Mouse (Mus musculus): ENCODE measurements at regions not wholly inside any gene's neighbourhood (a gene's known extent, or its start where the extent isn't known, plus 50 kb on each side); places are given as distances from the start of the nearest gene placed in this dataset.

GRCm38 (mm10) chr9:61713806-61714205 lies 200.5 kb downstream of the Rplp1 start:
- no peak for DNase-seq (ENCODE audit: low spot score in 2 of 2)

- DNase-seq (ENCODE audit: low spot score in 2 of 2): no peak
Observed at GRCm38 (mm10) chr9:61711296-61711695, 203.0 kb downstream of the Rplp1 start.

- no peak for DNase-seq (ENCODE audit: low spot score in 2 of 2)
Observed at GRCm38 (mm10) chr9:61707875-61708274, 206.5 kb downstream of the Rplp1 start.

- no peak for DNase-seq (ENCODE audit: low spot score in 2 of 2)
Observed at GRCm38 (mm10) chr9:61707296-61707695, 207.0 kb downstream of the Rplp1 start.

GRCm38 (mm10) chr9:61706263-61706755 lies 208.0 kb downstream of the Rplp1 start:
- no peak for DNase-seq (ENCODE audit: low spot score in 2 of 2)

- no peak for DNase-seq (ENCODE audit: low spot score in 2 of 2)
Observed at GRCm38 (mm10) chr9:61705586-61706233, 208.6 kb downstream of the Rplp1 start.

GRCm38 (mm10) chr9:61703301-61703700 lies 211.0 kb downstream of the Rplp1 start:
- DNase-seq (ENCODE audit: low spot score in 2 of 2): no peak

GRCm38 (mm10) chr9:61702280-61702966 lies 211.9 kb downstream of the Rplp1 start:
- DNase-seq (ENCODE audit: low spot score in 2 of 2): no peak

- no peak for DNase-seq (ENCODE audit: low spot score in 2 of 2)
Observed at GRCm38 (mm10) chr9:61700576-61700975, 213.8 kb downstream of the Rplp1 start.

- DNase-seq (ENCODE audit: low spot score in 2 of 2): no peak
Observed at GRCm38 (mm10) chr9:61699618-61700017, 214.7 kb downstream of the Rplp1 start.

- peak; percentile 30 to 59 for DNase-seq (ENCODE audit: low spot score in 2 of 2)
Observed at GRCm38 (mm10) chr9:61697959-61698358, 216.4 kb downstream of the Rplp1 start.

- DNase-seq (ENCODE audit: low spot score in 2 of 2): no peak
Observed at GRCm38 (mm10) chr9:61696831-61697230, 217.5 kb downstream of the Rplp1 start.

GRCm38 (mm10) chr9:61695821-61696220 lies 218.5 kb downstream of the Rplp1 start:
- no peak for DNase-seq (ENCODE audit: low spot score in 2 of 2)

GRCm38 (mm10) chr9:61695381-61695791 lies 219.0 kb downstream of the Rplp1 start:
- peak in 1 of 2 experiments; percentile 28 for DNase-seq (ENCODE audit: low spot score in 2 of 2)

- DNase-seq (ENCODE audit: low spot score in 2 of 2): no peak
Observed at GRCm38 (mm10) chr9:61694206-61694605, 220.1 kb downstream of the Rplp1 start.

- no peak for DNase-seq (ENCODE audit: low spot score in 2 of 2)
Observed at GRCm38 (mm10) chr9:61690786-61691185, 223.6 kb downstream of the Rplp1 start.

- no peak for DNase-seq (ENCODE audit: low spot score in 2 of 2)
Observed at GRCm38 (mm10) chr9:61689939-61690338, 224.4 kb downstream of the Rplp1 start.

GRCm38 (mm10) chr9:61689516-61689915 lies 224.8 kb downstream of the Rplp1 start:
- DNase-seq (ENCODE audit: low spot score in 2 of 2): no peak

- DNase-seq (ENCODE audit: low spot score in 2 of 2): no peak
Observed at GRCm38 (mm10) chr9:61683557-61683956, 230.8 kb downstream of the Rplp1 start.

- DNase-seq (ENCODE audit: low spot score in 2 of 2): no peak
Observed at GRCm38 (mm10) chr9:61682744-61683259, 231.5 kb downstream of the Rplp1 start.

- no peak for DNase-seq (ENCODE audit: low spot score in 2 of 2)
Observed at GRCm38 (mm10) chr9:61682316-61682715, 232.0 kb downstream of the Rplp1 start.

GRCm38 (mm10) chr9:61681406-61681805 lies 232.9 kb downstream of the Rplp1 start:
- no peak for DNase-seq (ENCODE audit: low spot score in 2 of 2)

Data from adrenal gland, postnatal 4 days (tissue).